Mouse (Mus musculus): ENCODE measurements at regions not wholly inside any gene's neighbourhood (a gene's known extent, or its start where the extent isn't known, plus 50 kb on each side); places are given as distances from the start of the nearest gene placed in this dataset.

DNA sequence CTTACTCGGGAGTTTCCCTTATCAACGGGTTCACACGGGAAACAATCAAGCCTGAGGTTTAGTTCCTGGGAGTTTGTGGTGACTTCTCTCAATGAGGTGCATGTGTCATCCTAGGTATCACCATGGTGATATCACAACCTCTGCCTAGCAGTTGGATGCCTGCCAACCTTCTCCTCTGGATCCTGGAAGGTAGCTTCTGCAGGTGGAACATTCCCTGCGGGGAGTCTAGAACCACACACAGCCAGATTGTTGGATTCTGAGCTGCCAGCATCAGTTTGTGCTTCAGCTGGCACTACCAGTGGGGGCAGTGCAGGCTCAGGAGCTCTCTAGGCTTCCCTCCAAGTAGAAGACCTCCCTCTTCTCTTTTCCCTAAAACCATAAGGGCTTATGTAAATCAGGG, 581.8 kb downstream of the Tox3 start:
- DNase-seq (ENCODE audit: extremely low read depth, low read depth) = no peak

GRCm38 (mm10) chr8:89759531-89759930, 588.6 kb downstream of the Tox3 start:
- DNase-seq (ENCODE audit: extremely low read depth, low read depth) = no peak

DNA sequence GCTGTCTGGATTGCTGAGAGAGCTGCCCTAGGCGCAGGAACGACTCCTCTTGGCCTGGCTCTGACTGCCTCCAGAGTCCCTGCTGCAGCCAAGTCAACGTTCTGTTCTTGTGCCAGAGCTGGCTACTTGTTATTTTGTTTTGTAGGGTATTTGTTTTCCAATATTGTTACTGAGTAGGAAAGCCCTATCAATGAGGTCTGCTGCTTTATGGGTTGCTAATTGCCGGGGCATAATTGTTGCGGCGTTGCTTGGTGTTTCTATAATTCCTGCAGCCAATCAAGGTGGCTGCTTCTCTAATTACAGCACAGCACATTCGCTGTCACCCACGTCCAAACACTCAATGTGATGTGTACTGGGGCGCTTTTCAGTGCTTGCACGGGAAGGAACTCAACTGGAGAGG, 589.4 kb downstream of the Tox3 start:
- DNase-seq (ENCODE audit: extremely low read depth, low read depth) = no peak

DNA sequence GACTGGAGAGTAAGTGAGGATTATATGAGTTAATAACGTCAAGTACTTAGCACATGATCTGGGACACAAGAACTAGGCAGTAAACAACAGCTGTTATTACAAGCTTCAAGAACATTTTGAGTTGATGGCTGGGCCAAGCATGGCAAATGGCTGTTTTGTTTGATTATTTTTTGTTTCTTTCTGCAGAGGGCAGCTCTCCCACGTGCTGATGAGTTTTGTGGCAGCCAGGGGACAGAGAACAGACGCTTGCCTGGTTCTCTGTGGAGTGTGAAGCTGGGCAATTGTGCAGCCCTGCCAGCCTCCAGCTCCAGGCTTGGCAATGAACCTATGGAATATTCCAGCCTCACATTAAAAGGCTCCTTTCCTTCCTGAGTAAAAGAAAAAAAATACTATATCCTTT, 592.2 kb downstream of the Tox3 start:
- no peak for DNase-seq (ENCODE audit: extremely low read depth, low read depth)

DNA sequence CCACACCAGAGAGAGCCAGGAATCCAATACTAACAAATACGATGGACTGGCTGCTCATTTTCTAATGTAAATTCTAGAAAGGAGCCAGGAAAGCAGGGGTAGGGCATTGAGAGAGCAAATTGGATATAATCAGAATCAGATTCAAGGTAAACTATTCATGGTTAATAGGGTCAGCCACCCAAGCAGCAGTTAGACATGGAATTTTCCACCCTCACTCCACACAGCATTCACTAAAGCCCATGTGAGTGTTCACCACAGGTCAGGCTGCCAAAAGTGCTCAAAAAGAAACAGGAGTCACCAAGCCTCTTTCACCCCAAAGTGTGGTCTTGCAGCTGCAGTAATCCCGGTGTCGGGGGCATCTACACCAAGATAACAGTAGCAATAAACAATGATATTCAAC, 596.9 kb downstream of the Tox3 start:
- no peak for DNase-seq (ENCODE audit: extremely low read depth, low read depth)

GRCm38 (mm10) chr8:89747726-89748125, 600.4 kb downstream of the Tox3 start:
- DNase-seq (ENCODE audit: extremely low read depth, low read depth) = no peak

GRCm38 (mm10) chr8:89744267-89745028, 603.7 kb downstream of the Tox3 start:
- no peak for DNase-seq (ENCODE audit: extremely low read depth, low read depth)

DNA sequence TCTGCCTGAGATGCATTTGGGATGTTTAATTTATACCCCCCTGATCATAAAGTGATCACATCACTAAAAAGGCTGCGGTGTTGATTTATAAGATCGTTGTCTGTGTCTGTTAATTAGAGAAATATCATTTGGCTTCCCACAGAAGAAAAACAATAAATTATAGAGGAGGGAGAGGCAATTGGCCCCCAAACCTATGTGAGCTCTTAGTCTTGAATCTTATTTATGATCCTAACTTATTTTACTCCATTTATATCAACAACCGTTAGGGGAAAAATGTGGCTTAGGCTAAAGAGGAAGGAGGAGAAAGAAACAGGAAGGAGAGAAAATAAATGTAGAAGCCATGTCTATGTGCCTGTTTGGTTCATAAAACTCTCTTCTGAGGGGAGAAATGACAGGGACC, 609.5 kb downstream of the Tox3 start:
- DNase-seq (ENCODE audit: extremely low read depth, low read depth) = no peak

DNA sequence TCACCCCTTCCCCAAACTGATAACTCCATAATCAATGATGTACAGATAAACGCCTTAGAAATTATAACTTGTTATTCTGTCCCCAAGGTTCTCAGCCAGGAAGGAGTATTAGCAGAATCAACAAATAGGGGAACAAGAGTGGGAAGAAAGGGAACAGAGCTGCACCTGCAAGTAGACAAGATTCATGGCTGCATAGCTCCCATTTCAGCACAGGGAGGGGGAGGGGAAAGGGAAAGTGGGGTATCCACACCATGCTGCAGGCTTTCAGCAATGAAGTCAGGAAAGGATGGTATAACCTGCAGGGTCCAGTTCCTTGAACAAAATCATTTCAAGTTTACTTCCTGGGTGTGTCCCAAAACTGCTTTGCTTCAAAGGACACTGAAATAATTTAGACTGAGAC, 610.5 kb downstream of the Tox3 start:
- no peak for DNase-seq (ENCODE audit: extremely low read depth, low read depth)

- DNase-seq (ENCODE audit: extremely low read depth, low read depth) = no peak
Observed at GRCm38 (mm10) chr8:89727252-89727651, 620.9 kb downstream of the Tox3 start.

- no peak for DNase-seq (ENCODE audit: extremely low read depth, low read depth)
Observed at GRCm38 (mm10) chr8:89721684-89722305, 626.3 kb downstream of the Tox3 start.

GRCm38 (mm10) chr8:89713880-89714279, 634.3 kb downstream of the Tox3 start:
- no peak for DNase-seq (ENCODE audit: extremely low read depth, low read depth)

DNA sequence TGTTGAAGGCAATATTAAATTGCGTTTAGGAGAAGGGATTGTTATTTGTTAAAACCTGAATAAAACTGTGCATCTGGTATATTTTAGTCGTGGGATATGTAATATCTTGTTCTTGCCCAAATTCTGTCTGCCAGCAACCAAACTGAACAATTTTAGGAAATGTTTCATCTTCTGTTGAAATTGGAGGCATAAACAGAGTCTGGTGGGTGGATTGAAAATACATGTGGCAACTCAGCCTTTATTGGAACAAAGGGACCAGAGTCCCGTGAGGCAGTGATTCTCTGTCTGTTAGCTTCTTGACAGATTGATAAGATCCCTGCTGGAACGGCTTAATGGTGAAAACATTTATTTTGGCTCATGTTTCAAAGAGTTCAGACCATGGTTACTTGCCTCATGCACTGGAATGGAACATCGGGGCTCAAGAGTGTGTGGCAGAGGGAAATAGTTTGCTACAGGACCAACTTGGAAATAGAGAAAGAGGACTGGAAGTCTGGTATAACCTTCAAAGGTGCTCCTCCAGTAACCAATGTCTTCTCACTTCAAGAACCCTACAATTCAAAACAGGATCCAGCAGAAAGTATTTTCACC, 640.7 kb downstream of the Tox3 start:
- no peak for DNase-seq (ENCODE audit: extremely low read depth, low read depth)

GRCm38 (mm10) chr8:89685696-89686095, 641.7 kb upstream of the Sall1 start:
- no peak for DNase-seq (ENCODE audit: extremely low read depth, low read depth)

DNA sequence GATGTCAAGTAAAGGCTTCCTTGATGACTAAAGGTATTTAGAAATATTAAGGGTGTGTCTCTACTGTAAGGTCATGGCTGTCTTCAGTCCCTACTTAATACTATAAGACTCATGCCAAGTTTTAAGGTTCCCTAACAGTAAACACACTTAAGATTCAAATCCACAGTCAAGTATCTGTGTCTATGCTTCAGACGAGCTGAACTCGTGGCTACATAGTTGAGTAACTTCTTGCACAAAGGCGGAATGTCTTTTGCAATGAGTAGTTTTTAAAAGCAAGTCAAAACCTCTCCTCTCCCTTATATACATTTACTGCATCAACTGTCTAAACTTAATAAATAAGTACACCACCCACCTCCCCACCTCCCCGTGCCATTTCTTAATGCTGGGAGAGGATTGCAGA, 637.0 kb upstream of the Sall1 start:
- DNase-seq (ENCODE audit: extremely low read depth, low read depth) = no peak

DNA sequence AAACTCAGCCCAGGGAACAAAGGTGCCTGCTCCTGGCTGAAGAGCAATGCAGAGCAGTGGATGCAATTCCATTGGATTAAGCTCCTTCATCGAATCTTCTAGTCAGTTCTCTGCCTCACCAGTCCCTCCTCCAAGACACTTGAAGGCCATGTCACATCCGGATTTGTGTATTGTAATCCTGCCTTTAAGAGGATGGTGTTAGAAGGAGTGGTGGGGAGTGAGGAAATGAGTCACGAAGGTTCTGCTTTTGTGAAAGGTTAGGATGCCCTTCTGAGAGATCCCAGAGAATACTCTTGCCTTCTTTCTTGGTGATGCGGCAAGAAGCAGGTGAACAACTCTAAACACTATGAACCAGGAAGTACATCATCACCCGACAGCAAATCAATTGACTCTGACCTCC, 636.4 kb upstream of the Sall1 start:
- no peak for DNase-seq (ENCODE audit: extremely low read depth, low read depth)

DNA sequence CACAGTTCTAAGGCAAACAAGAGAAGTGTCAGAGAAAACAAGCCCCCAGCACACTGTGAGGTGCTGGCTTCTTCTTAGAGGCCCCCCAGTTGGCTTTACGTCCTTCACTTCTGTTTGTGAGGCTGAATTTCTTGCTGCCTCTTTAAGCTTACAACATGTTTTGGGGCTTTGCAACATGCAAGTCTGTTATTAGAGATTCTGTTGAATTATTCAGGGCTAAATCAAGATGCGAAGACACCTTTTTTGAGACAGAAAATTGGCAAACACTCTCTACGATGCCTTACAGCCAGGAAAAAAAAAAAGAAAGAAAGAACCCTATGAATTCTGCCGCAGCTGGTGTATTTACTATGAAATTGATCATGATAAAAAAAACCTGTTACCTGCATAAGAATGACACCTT, 635.6 kb upstream of the Sall1 start:
- no peak for DNase-seq (ENCODE audit: extremely low read depth, low read depth)

- DNase-seq (ENCODE audit: extremely low read depth, low read depth) = no peak
Observed at GRCm38 (mm10) chr8:89677266-89677665, 633.3 kb upstream of the Sall1 start.

DNA sequence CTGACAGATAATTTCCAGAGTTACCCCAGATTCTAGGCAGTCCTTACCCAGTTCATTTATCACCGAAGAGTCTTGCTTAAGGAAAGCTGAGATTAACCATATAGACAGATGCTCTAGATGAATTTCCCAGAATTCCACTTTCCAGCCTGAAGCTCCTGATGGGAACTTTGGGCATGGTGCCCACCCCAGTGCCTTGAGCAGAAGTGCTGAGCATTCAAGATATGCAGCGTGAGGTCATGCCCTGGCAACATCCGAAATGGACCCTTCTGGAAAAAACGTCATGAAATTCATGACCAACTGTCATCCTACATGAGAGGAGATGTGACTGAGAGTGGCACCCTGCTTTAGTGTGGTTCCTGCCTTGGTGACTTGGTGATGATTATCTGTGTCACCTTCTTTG, 629.9 kb upstream of the Sall1 start:
- DNase-seq (ENCODE audit: extremely low read depth, low read depth) = no peak

DNA sequence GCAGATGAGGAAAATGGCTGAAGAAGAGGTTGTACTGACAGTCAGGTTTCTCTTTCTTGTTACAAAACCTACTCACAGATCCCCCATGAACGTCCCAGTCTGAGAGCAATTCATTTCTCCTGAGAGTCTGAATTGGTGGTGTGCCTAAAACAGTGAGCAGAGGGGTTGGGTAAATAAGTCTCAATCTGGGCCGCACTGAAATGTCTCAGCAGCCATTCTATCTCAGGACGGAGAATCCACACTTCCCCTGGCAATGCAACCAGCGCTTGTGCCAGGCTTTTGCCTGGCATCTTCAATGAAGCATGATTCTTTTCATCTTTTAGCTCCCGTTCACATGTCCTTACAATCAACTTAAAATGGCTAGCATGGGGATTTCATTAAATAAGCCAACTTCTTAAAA, 628.7 kb upstream of the Sall1 start:
- no peak for DNase-seq (ENCODE audit: extremely low read depth, low read depth)

DNA sequence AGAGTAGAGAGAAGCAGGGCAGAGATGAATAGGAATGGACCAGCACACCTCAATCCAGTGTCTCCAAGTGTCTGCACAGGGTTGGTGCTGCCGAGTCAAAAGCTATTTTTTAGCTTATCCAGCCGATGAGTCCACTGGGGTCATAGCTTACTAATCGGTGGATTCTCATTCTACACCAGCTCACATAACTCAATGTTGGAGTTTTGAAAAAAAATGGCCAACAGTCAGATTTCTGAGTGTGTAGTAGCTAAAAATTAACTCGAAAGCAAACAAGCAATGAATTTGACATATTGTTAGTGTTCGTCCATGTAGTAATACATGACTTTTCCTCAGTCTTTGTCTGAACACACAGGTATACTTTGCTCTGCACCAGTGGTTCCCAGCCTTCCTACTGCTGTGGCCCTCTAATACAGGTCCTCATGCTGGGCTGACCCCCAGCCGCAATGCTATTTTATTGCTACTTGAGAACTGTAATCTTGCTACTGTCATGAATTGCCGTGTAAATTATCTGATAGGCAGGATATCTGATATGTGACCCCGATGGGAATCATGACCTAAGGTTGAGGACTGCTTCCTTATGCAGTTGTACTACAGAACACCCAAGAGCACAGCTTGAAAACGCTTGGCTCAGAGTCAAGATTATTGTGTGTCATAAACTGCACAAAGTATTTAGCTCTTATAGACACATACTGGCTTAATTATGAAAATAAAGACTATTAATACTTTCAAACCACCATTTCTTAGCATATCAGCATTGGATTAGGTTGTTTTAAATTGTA, 621.1 kb upstream of the Sall1 start:
- DNase-seq (ENCODE audit: extremely low read depth, low read depth) = no peak

- no peak for DNase-seq (ENCODE audit: extremely low read depth, low read depth)
Observed at GRCm38 (mm10) chr8:89663859-89664258, 619.9 kb upstream of the Sall1 start.

Data from MEL-GATA-1-ER (cell line).